Mouse (Mus musculus) G1E (cell line): ENCODE data around the gene Clec16a.

Source experiments
- CTCF ChIP-seq: IDR thresholded peaks from 2 replicates; pipeline ENCODE4 v1.5.1; 2012; ENCODE audit warnings: low read depth, low read length, inconsistent platforms, mixed read lengths
- GATA1 ChIP-seq: IDR thresholded peaks from 2 replicates; pipeline ENCODE4 v1.6.1; 2012; ENCODE audit warnings: borderline replicate concordance, low read length, inconsistent platforms, mixed read lengths

DNA sequence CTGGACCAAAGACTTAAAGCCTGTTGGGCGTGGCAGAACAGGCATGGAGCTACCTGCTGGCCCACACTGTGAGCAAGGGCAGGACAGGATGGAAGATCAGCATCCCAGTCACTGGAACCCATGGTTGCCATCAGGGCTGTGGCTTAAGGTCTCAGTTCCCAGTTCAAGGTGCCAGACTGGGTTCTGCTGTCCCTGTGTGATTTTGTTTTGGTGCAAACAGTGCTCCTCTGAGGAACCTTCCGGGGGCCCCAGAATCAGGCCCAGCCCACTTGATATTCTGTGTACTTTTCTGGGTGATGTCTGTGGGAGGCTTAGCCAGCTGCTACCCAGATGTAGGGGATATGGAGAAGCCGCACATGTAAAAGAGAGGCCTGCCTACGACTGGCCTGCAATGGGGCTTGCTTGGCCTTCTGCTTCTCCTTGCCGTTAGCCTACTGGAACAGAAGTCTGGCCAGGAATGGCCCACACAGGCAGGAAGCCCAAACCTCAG, 235.5 kb downstream of the Clec16a start:
- TF ChIP-seq CTCF (no peak), GATA1 (no peak)
